Comparison of ENCODE assay signal across 23 mouse cellular contexts in the genomic region with DNA sequence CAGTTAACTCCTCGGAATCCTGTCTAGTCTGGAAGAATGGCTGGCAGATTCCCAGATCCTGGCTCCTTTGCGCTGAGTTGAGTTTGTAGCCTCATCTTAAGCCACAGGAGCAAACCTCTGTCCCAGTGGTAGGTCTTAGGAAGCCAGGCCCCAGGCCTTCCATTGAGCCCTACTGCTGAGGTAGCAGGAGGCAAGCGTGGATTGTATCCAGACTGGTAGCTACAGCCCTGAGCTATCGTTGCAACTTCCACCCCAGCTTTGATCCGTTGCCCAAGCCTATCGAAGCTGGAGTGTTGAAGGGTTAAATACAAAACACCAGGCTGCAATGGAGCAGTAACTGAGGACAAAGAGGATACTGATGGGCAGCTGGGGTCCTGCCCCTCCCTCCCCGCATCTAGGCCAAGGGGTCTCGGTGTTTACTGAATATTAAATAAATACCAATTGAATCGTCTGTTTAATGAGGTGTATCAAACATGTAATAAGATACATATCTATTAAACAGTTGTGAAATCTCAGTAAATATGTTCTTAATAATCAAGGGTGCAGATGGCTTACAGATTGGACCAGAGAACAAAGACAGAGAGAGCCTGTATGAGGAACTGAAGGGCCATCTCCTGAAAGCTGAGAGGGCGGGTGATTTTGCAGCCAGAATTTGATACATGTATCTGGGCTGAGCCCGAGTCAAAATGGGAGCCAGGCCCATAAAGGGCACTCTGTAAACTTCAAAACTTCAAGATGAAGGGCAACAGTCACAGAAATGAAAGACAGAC.
DNase-seq lines count a peak whose midpoint lies in the region; ATAC-seq lines count a peak whose summit lies in the region.
"Had no signal": no experiment of that assay in that cellular context is flagged by ENCODE, and none has a peak within 500 bp of the region (broad histone marks: within the 10 kb centered on the region; RNA-seq: fewer than 3 reads in every experiment).

No protein-coding gene starts in this region.

- peaks cover 12% of the 10 kb centered on the region; the same call in 1 of the 2 replicates for H3K4me1 ChIP-seq in lung, embryonic 15.5 days
- peaks cover 12% of the 10 kb centered on the region for H3K4me1 ChIP-seq in embryonic facial prominence, embryonic 12.5 days
- H3K4me1 ChIP-seq in limb, embryonic 10.5 days, result peaks cover 39% of the 10 kb centered on the region
- H3K4me1 ChIP-seq in kidney, embryonic 16.5 days (ENCODE audit: insufficient read depth, low read length), result no peaks in the 10 kb centered on the region
- H3K4me1 ChIP-seq: liver, embryonic 13.5 days had no signal

- no peak for DNase-seq in lung, postnatal 4 days
- no peak for DNase-seq in limb, embryonic 10.5 days (ENCODE audit: low spot score)
- DNase-seq in retina, postnatal 1 day, result peak; percentile 69
- no peak for DNase-seq in heart, postnatal 10 days
- DNase-seq: adrenal gland, adult 2 months; cerebellum, adult 18-20 months; cerebellum, postnatal 25 days; gastrocnemius, adult 2 months; heart, postnatal 14 days; kidney, adult 11 months; kidney, postnatal 10 days; left cerebral cortex, postnatal 4 days; liver, embryonic 13.5 days; lung, adult 2 months; midbrain, embryonic 14.5 days; thymus, postnatal 14 days had no signal

- no peaks in the 10 kb centered on the region for H3K36me3 ChIP-seq in lung, embryonic 15.5 days
- H3K36me3 ChIP-seq in embryonic facial prominence, embryonic 12.5 days, result no peaks in the 10 kb centered on the region
- no peaks in the 10 kb centered on the region for H3K36me3 ChIP-seq in limb, embryonic 10.5 days
- no peaks in the 10 kb centered on the region for H3K36me3 ChIP-seq in kidney, embryonic 16.5 days (ENCODE audit: insufficient read depth, low read length)
- H3K36me3 ChIP-seq: hindbrain, embryonic 12.5 days; liver, embryonic 13.5 days; neural tube, embryonic 12.5 days had no signal

- H3K9me3 ChIP-seq in lung, embryonic 15.5 days, result no peaks in the 10 kb centered on the region
- no peaks in the 10 kb centered on the region for H3K9me3 ChIP-seq in embryonic facial prominence, embryonic 12.5 days
- no peaks in the 10 kb centered on the region for H3K9me3 ChIP-seq in limb, embryonic 10.5 days (replicated peaks)
- peaks cover 4% of the 10 kb centered on the region; the same call in 1 of the 2 replicates for H3K9me3 ChIP-seq in kidney, embryonic 16.5 days (ENCODE audit: low read length)
- H3K9me3 ChIP-seq: hindbrain, embryonic 12.5 days; liver, embryonic 13.5 days; neural tube, embryonic 12.5 days had no signal

- 61% methylated on average over 11 of the region's 11 CpGs for WGBS in lung, embryonic 15.5 days
- 41% methylated on average over 11 of the region's 11 CpGs for WGBS in embryonic facial prominence, embryonic 12.5 days
- 88% methylated on average over 11 of the region's 11 CpGs for WGBS in limb, embryonic 10.5 days
- 60% methylated on average over 11 of the region's 11 CpGs for WGBS in kidney, embryonic 16.5 days

- H3K27me3 ChIP-seq in lung, embryonic 15.5 days, result no peaks in the 10 kb centered on the region
- H3K27me3 ChIP-seq in embryonic facial prominence, embryonic 12.5 days, result no peaks in the 10 kb centered on the region
- no peaks in the 10 kb centered on the region for H3K27me3 ChIP-seq in limb, embryonic 10.5 days (ENCODE audit: low read depth, poor library complexity, severe bottlenecking)
- no peaks in the 10 kb centered on the region for H3K27me3 ChIP-seq in kidney, embryonic 16.5 days (ENCODE audit: insufficient read depth, low read length)
- H3K27me3 ChIP-seq: hindbrain, embryonic 12.5 days; liver, embryonic 13.5 days; neural tube, embryonic 12.5 days had no signal

- no peak overlapping the region for H3K4me2 ChIP-seq in lung, embryonic 15.5 days
- no peak overlapping the region for H3K4me2 ChIP-seq in embryonic facial prominence, embryonic 12.5 days (replicated peaks)
- no peak overlapping the region for H3K4me2 ChIP-seq in kidney, embryonic 16.5 days (replicated peaks; ENCODE audit: low read depth, low read length)
- H3K4me2 ChIP-seq: heart, embryonic 11.5 days; hindbrain, embryonic 12.5 days; liver, embryonic 13.5 days; neural tube, embryonic 12.5 days had no signal

- H3K4me3 ChIP-seq in lung, embryonic 15.5 days, result no peak overlapping the region
- no peak overlapping the region for H3K4me3 ChIP-seq in embryonic facial prominence, embryonic 12.5 days
- no peak overlapping the region for H3K4me3 ChIP-seq in limb, embryonic 10.5 days
- no peak overlapping the region for H3K4me3 ChIP-seq in kidney, embryonic 16.5 days (ENCODE audit: low read length)
- H3K4me3 ChIP-seq: gastrocnemius, adult 2 months; hindbrain, embryonic 12.5 days; left cerebral cortex, adult 2 months; liver, embryonic 13.5 days; neural tube, embryonic 12.5 days had no signal

- no peak overlapping the region for H3K9ac ChIP-seq in lung, embryonic 15.5 days
- no peak overlapping the region for H3K9ac ChIP-seq in embryonic facial prominence, embryonic 12.5 days
- H3K9ac ChIP-seq in kidney, embryonic 16.5 days (replicated peaks; ENCODE audit: low read length), result no peak overlapping the region
- H3K9ac ChIP-seq: hindbrain, embryonic 12.5 days; liver, embryonic 13.5 days; neural tube, embryonic 12.5 days had no signal

- ATAC-seq in lung, embryonic 15.5 days (ENCODE audit: borderline replicate concordance, extremely low read depth, low FRiP score, low TSS enrichment), result peak; percentile 76; the same call in 1 of the 2 replicates
- ATAC-seq in embryonic facial prominence, embryonic 12.5 days (ENCODE audit: insufficient number of reproducible peaks, insufficient read depth, low FRiP score, low TSS enrichment), result no peak
- ATAC-seq in kidney, embryonic 16.5 days (ENCODE audit: low FRiP score, low TSS enrichment), result no peak

- H3K27ac ChIP-seq in lung, embryonic 15.5 days, result 0 out of 2 replicates have a peak overlapping the region, but pooled peaks have one; percentile 39
- H3K27ac ChIP-seq in embryonic facial prominence, embryonic 12.5 days, result peak overlapping the region; percentile 70
- peak overlapping the region; percentile 68 for H3K27ac ChIP-seq in limb, embryonic 10.5 days
- H3K27ac ChIP-seq in kidney, embryonic 16.5 days (ENCODE audit: low read length), result no peak overlapping the region
- H3K27ac ChIP-seq: gastrocnemius, adult 2 months; hindbrain, embryonic 12.5 days; left cerebral cortex, adult 2 months; liver, embryonic 13.5 days; neural tube, embryonic 12.5 days had no signal

- intact Hi-C loops in heart, postnatal 10 days (cut with DNase I), result no loop called here
